Mouse (Mus musculus) adrenal gland, postnatal 36 days (tissue): ENCODE data around the gene Fzd9. TPM values are rescaled to one million over a fixed set of nuclear protein-coding genes. Genes with fewer than 3 reads are reported as not detected.
A peak's percentile ranks its signal among the peaks of the same experiment; 100 is the strongest.
"Not testable (repeated sequence)": the region's sequence is repeated elsewhere in the genome, so short reads cannot be mapped to it uniquely, and the experiment has no call there.

Source experiments
- DNase-seq, 2 experiments: peaks; one replicate each; pipeline ENCODE4 v3.0.0; 2021; ENCODE audit warnings: mixed read lengths in 1 of 2
- microRNA-seq: library from miRNA; unstranded; fragments of <30 nt; microRNA quantifications from one replicate; pipeline ENCODE4 v1.2.0, GENCODE M21; 2021
- total RNA-seq, 2 experiments: library from RNA; stranded (reverse); gene quantifications; 2 replicates each; pipeline ENCODE4 v1.2.3; 2021

Gene Fzd9
- total RNA-seq, 2 experiments from 2014 or later: 3.7 to 6.3 TPM

- peak; percentile 40 to 75 for DNase-seq
These were observed 1.9 kb downstream of the Fzd9 start for GRCm38 (mm10) chr5:135248956-135249676.

- DNase-seq: no peak
These were observed 3.7 kb downstream of the Fzd9 start for GRCm38 (mm10) chr5:135247337-135247736.

- no peak for DNase-seq
These were observed 4.5 kb downstream of the Fzd9 start for GRCm38 (mm10) chr5:135246531-135246930.

GRCm38 (mm10) chr5:135243166-135243565, 7.9 kb downstream of the Fzd9 start:
- DNase-seq: no peak

GRCm38 (mm10) chr5:135242608-135243007, 8.4 kb downstream of the Fzd9 start:
- no peak for DNase-seq

- DNase-seq: no peak
These were observed 8.9 kb downstream of the Fzd9 start for GRCm38 (mm10) chr5:135242136-135242535.

- no peak for DNase-seq
These were observed 9.6 kb downstream of the Fzd9 start for GRCm38 (mm10) chr5:135241474-135241873.

GRCm38 (mm10) chr5:135238832-135239231, 12.2 kb downstream of the Fzd9 start:
- DNase-seq: no peak

GRCm38 (mm10) chr5:135236571-135236970, 14.5 kb downstream of the Fzd9 start:
- DNase-seq: peak; percentile 71 to 81

- peak; percentile 65 to 73 for DNase-seq
These were observed 17.7 kb downstream of the Fzd9 start for GRCm38 (mm10) chr5:135233166-135233920.

GRCm38 (mm10) chr5:135230186-135230585, 20.8 kb downstream of the Fzd9 start:
- no peak for DNase-seq

- not testable (repeated sequence) for DNase-seq
These were observed 25.2 kb downstream of the Fzd9 start for GRCm38 (mm10) chr5:135225879-135226278.

- DNase-seq: no peak
These were observed 26.9 kb downstream of the Fzd9 start for GRCm38 (mm10) chr5:135224169-135224568.

GRCm38 (mm10) chr5:135222066-135222465, 29.0 kb downstream of the Fzd9 start:
- DNase-seq: no peak

GRCm38 (mm10) chr5:135220941-135221340, 30.1 kb downstream of the Fzd9 start:
- peak; percentile 45 to 52 for DNase-seq

- DNase-seq: no peak
These were observed 34.2 kb downstream of the Fzd9 start for GRCm38 (mm10) chr5:135216871-135217270.

- DNase-seq: no peak
These were observed 42.8 kb downstream of the Fzd9 start for GRCm38 (mm10) chr5:135208197-135208596.

- no peak for DNase-seq
These were observed 48.3 kb downstream of the Fzd9 start for GRCm38 (mm10) chr5:135202763-135203162.

Small RNAs within 50 kb of the gene (microRNA-seq; reads per million reads assigned to microRNA genes)
- not detected for gene Gm25315

Other genes starting within 250 kb of the Fzd9 start
- 10 to 100 TPM; 45.4 to 55.3 TPM for gene Abhd11, start 242.1 kb downstream of the Fzd9 start, total RNA-seq
- gene Stx1a, start 227.7 kb downstream of the Fzd9 start, total RNA-seq: 1 to 10 TPM; 6.8 to 7.7 TPM
- 10 to 100 TPM; 28.1 to 34.6 TPM for gene Dnajc30, start 187.0 kb downstream of the Fzd9 start, total RNA-seq
- gene Bud23, start 186.3 kb downstream of the Fzd9 start, total RNA-seq: 10 to 100 TPM; 51.7 to 57.7 TPM
- 1 to 10 TPM; 1.8 to 3.7 TPM for gene Vps37d, start 173.0 kb downstream of the Fzd9 start, total RNA-seq
- 10 to 100 TPM; 47.4 to 73.6 TPM for gene Mlxipl, start 161.3 kb downstream of the Fzd9 start, total RNA-seq
- gene Tbl2, start 101.6 kb downstream of the Fzd9 start, total RNA-seq: 10 to 100 TPM; 28.9 to 40.9 TPM
- gene Bcl7b, start 82.9 kb downstream of the Fzd9 start, total RNA-seq: 10 to 100 TPM; 72.6 to 77.5 TPM
- 10 to 100 TPM; 72.1 to 90.4 TPM for gene Baz1b, start 64.0 kb downstream of the Fzd9 start, total RNA-seq
- gene Fkbp6, start 98.8 kb upstream of the Fzd9 start, total RNA-seq: not detected
- not detected for gene Trim50, start 102.1 kb upstream of the Fzd9 start, total RNA-seq
- gene Nsun5, start 118.7 kb upstream of the Fzd9 start, total RNA-seq: 10 to 100 TPM; 13.7 to 23.7 TPM
- gene Pom121, start 143.3 kb upstream of the Fzd9 start, total RNA-seq: 10 to 100 TPM; 21.4 to 24.6 TPM